Mouse (Mus musculus) liver, adult 2 months (tissue): ENCODE results near the gene Rtel1.

Source experiments
- CTCF ChIP-seq: fragments of 200-500 bp; IDR thresholded peaks from 2 replicates; pipeline ENCODE4 v1.5.1; 2011; ENCODE audit warnings: low read depth, low read length, control low read depth
- POLR2A ChIP-seq: fragments of 200-500 bp; IDR thresholded peaks from 2 replicates; pipeline ENCODE4 v1.6.1; 2011; ENCODE audit warnings: low read length, control low read depth; ENCODE audit not compliant: insufficient read depth; ENCODE audit errors: extremely low read depth

- TF ChIP-seq CTCF (no peak), POLR2A (no peak)
Measured at GRCm38 (mm10) chr2:181279968-181280367, 39.6 kb upstream of the Rtel1 start.
